Mouse (Mus musculus) embryonic facial prominence, embryonic 15.5 days (tissue): Measurements from ENCODE around the gene Sema4b. TPM values are rescaled to one million over a fixed set of nuclear protein-coding genes. Genes with fewer than 3 reads are reported as not detected.
A peak's percentile ranks its signal among the peaks of the same experiment; 100 is the strongest.

ENCODE experiments used
- ATAC-seq: fragments of 200-750 bp; cut with Nextera tagmentation; 2 replicates; pipeline ENCODE4 v1.8.0; 2017; ENCODE audit warnings: low read depth, moderate TSS enrichment; ENCODE audit not compliant: insufficient number of reproducible peaks, low FRiP score, low TSS enrichment
- H3K27ac ChIP-seq: fragments of 300-500 bp; sonication (generic); replicated peaks from 2 replicates; pipeline ENCODE4 v1.5.1; 2015; ENCODE audit warnings: mild to moderate bottlenecking, inconsistent platforms
- H3K27me3 ChIP-seq: fragments of 300-500 bp; sonication (generic); 2 replicates; pipeline ENCODE4 v1.6.1; 2015; ENCODE audit warnings: inconsistent platforms
- H3K36me3 ChIP-seq: fragments of 300-500 bp; sonication (generic); 2 replicates; pipeline ENCODE4 v1.6.1; 2015; ENCODE audit warnings: mild to moderate bottlenecking, inconsistent platforms
- H3K4me1 ChIP-seq: fragments of 300-500 bp; sonication (generic); 2 replicates; pipeline ENCODE4 v1.6.1; 2015; ENCODE audit warnings: inconsistent platforms
- H3K4me2 ChIP-seq: fragments of 300-500 bp; sonication (generic); replicated peaks from 2 replicates; pipeline ENCODE4 v1.6.1; 2015; ENCODE audit warnings: mild to moderate bottlenecking, inconsistent platforms
- H3K4me3 ChIP-seq: fragments of 300-500 bp; sonication (generic); replicated peaks from 2 replicates; pipeline ENCODE4 v1.5.1; 2015; ENCODE audit warnings: mild to moderate bottlenecking, inconsistent platforms
- H3K9ac ChIP-seq: fragments of 300-500 bp; sonication (generic); 2 replicates; pipeline ENCODE4 v1.6.1; 2015; ENCODE audit warnings: inconsistent platforms
- H3K9me3 ChIP-seq: fragments of 300-500 bp; sonication (generic); replicated peaks from 2 replicates; pipeline ENCODE4 v1.6.1; 2016; ENCODE audit warnings: inconsistent platforms
- whole genome bisulfite sequencing: fragments of 180-500 bp; shearing (Covaris S2); methylation state at CpG from one replicate; pipeline ENCODE4 v1.1.7; 2015; 5-methylcytosine and 5-hydroxymethylcytosine counted together
- polyA plus RNA-seq: library from polyadenylated mRNA; unstranded; fragments of >200 nt; fragmentation: Nextera tagmentation; extraction: Ambion mirVana; gene quantifications from 2 replicates; pipeline ENCODE4 v1.2.1, GENCODE M21; 2015

The Sema4b gene
- polyA plus RNA-seq, 1 experiment from 2014 or later = 25.2 TPM

DNA sequence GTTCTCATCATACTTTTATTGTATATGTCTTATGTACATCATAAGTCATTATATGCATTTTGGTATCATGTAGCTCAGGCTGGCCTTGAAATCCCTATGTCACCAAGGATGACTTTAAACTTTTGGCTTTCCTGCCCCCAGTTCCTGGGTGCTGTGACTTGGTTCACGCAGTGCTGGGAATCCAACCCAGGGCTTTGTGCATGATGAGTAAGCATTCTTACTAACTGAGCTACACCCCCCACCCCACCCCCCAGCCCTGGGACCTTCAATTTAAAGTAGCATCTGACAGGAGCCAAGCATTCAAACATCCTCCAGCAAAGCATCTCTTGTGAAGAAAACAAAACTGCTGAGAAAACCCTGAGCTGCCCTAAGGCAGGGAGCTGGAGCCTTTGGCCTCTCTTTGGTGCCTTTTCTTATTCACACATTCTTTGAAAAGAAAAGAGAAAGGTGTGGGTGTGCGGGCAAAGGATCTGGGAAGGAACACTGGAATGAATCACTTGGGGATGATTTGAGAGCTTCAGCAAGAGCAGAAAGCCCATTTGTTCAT is 2.0 kb downstream of the Sema4b start:
- no peak for ATAC-seq
- Histone ChIP-seq H3K4me3 (no peak overlapping the region), H3K27ac (peak overlapping the region; percentile 70), H3K27me3 (no peaks in the 10 kb centered on the region), H3K4me2 (peak overlapping the region; percentile 1; the same call in 1 of the 2 replicates), H3K9ac (no peak overlapping the region), H3K4me1 (peaks cover 65% of the 10 kb centered on the region), H3K9me3 (no peaks in the 10 kb centered on the region), H3K36me3 (no peaks in the 10 kb centered on the region)
- 66% methylated on average over 2 of the region's 2 CpGs for whole genome bisulfite sequencing

- no peaks in the 10 kb centered on the region for H3K36me3 ChIP-seq
- H3K27me3 ChIP-seq = no peaks in the 10 kb centered on the region
- H3K9me3 ChIP-seq = no peaks in the 10 kb centered on the region
- H3K27ac ChIP-seq = peak overlapping the region; percentile 70
- peak overlapping the region; percentile 1; the same call in 1 of the 2 replicates for H3K4me2 ChIP-seq
- no peak for ATAC-seq
- H3K9ac ChIP-seq = no peak overlapping the region
- peaks cover 72% of the 10 kb centered on the region for H3K4me1 ChIP-seq
- 35% methylated on average over 11 of the region's 11 CpGs for WGBS
- H3K4me3 ChIP-seq = no peak overlapping the region
Measured at GRCm38 (mm10) chr7:80189147-80189933, 2.7 kb downstream of the Sema4b start.

DNA sequence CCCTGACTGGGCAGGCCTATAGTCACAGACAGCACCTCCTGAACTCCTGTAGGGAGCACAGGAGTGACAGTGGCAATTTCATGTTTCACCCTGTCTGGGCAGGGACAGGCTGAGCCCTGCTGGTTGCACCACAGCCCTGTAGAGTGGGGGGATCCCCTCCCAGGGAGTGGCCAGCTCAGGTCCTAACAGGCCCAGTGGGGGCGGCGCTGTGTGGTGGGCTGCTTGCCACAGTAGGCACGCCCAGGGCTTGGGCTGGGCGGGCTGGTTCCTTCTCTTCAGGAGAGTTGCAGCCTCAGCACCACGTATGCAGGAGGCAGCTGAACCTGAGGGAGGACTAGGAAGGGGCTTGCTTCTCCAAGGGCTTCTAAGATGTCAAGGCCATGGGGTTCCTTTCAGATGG is 4.8 kb downstream of the Sema4b start:
- Histone ChIP-seq H3K4me1 (peaks cover 70% of the 10 kb centered on the region), H3K9ac (no peak overlapping the region)
- WGBS = 47% methylated on average over 5 of the region's 5 CpGs

GRCm38 (mm10) chr7:80192226-80193061 is 5.8 kb downstream of the Sema4b start:
- Histone ChIP-seq H3K27me3 (no peaks in the 10 kb centered on the region), H3K9ac (0 out of 2 replicates have a peak overlapping the region, but pooled peaks have one; percentile 1), H3K36me3 (no peaks in the 10 kb centered on the region), H3K27ac (peak overlapping the region; percentile 93), H3K4me3 (peak overlapping the region; percentile 27), H3K4me2 (peak overlapping the region; percentile 50), H3K9me3 (no peaks in the 10 kb centered on the region), H3K4me1 (peaks cover 64% of the 10 kb centered on the region)
- peak; percentile 86 for ATAC-seq
- WGBS = 5% methylated on average over 16 of the region's 16 CpGs

More for the DNA sequence above, 4.8 kb downstream of the Sema4b start:
- Histone ChIP-seq H3K27ac (peak overlapping the region; percentile 93), H3K9me3 (no peaks in the 10 kb centered on the region), H3K4me3 (no peak overlapping the region), H3K36me3 (no peaks in the 10 kb centered on the region), H3K27me3 (no peaks in the 10 kb centered on the region), H3K4me2 (peak overlapping the region; percentile 50)
- peak; percentile 74 for ATAC-seq

DNA sequence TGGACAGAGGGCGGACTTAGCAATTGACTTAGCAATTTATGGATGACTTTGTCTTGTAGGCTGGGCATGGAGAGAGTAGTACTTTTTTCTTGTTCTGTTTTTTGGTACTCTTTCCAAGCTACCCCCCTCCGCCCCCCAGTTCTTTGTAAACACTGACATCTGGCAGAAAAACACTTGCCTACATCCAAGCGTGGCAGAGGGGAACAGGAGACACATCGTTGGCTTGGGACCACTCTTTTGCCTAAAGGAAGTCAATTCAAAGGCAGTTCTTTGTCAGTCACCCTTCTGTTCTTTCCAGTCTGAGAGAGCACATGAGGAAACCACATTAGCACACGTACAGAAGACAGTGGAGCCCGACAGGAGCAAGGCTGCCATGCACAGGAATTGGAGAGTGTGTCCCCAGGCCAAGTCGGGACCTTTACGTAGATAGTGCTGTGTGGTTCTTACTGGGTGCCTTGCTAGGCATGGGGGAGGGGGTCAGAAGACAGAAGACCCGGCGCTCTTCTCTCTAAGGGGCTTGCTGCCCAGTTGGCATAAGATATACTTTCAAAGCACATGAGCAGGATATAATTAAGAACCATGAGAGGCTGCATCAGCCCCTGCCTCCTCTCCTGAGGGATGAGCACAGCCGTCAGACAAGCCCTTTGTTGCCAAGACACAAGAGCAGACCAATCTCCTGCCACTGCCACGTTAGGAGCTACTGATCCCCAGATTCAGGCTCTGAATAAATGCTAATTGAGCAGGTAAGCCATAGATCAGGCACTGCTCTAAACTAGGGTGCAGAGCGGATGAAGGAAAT is 7.5 kb downstream of the Sema4b start:
- Histone ChIP-seq H3K9me3 (no peaks in the 10 kb centered on the region), H3K36me3 (no peaks in the 10 kb centered on the region), H3K27ac (peak overlapping the region; percentile 80), H3K4me1 (peaks cover 62% of the 10 kb centered on the region), H3K4me2 (no peak overlapping the region), H3K4me3 (no peak overlapping the region), H3K27me3 (no peaks in the 10 kb centered on the region), H3K9ac (no peak overlapping the region)
- no peak for ATAC-seq
- 44% methylated on average over 13 of the region's 13 CpGs for WGBS

DNA sequence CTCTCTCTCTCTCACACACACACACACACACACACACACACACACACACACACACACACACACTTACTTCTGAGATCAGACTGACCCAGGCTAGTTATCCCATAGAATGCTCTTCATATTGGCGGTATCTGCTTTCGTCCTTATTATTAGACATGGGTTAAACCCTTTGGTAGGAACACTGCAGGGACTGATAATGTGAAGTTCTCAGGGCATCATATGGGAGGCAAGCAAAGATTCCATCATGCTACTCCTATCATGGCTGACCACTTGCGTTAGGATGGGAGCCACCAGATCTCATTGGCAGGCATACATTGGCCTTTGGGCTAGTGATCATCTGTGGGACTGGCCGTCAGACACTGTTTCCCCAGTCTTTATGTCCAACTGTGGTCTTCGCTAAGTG is 8.5 kb downstream of the Sema4b start:
- peaks cover 66% of the 10 kb centered on the region for H3K4me1 ChIP-seq

GRCm38 (mm10) chr7:80195576-80196263 is 9.1 kb downstream of the Sema4b start:
- Histone ChIP-seq H3K27me3 (no peaks in the 10 kb centered on the region), H3K4me3 (no peak overlapping the region), H3K4me1 (peaks cover 68% of the 10 kb centered on the region), H3K4me2 (no peak overlapping the region), H3K27ac (no peak overlapping the region), H3K36me3 (no peaks in the 10 kb centered on the region), H3K9ac (no peak overlapping the region), H3K9me3 (no peaks in the 10 kb centered on the region)
- WGBS = 82% methylated on average over 10 of the region's 11 CpGs
- ATAC-seq = no peak

More for the DNA sequence above, 8.5 kb downstream of the Sema4b start:
- 93% methylated on average over 5 of the region's 5 CpGs for WGBS
- H3K4me3 ChIP-seq = no peak overlapping the region
- no peaks in the 10 kb centered on the region for H3K27me3 ChIP-seq
- no peak overlapping the region for H3K4me2 ChIP-seq
- no peaks in the 10 kb centered on the region for H3K9me3 ChIP-seq
- no peaks in the 10 kb centered on the region for H3K36me3 ChIP-seq
- no peak for ATAC-seq
- no peak overlapping the region for H3K27ac ChIP-seq
- H3K9ac ChIP-seq = no peak overlapping the region

- H3K36me3 ChIP-seq = 0 out of 2 replicates have a peak, but pooled peaks cover 3% of the 10 kb centered on the region
- H3K27ac ChIP-seq = peak overlapping the region; percentile 97
- H3K4me3 ChIP-seq = peak overlapping the region; percentile 78
- H3K4me2 ChIP-seq = peak overlapping the region; percentile 80
- H3K9me3 ChIP-seq = no peaks in the 10 kb centered on the region
- no peaks in the 10 kb centered on the region for H3K27me3 ChIP-seq
- H3K4me1 ChIP-seq = peaks cover 67% of the 10 kb centered on the region
- ATAC-seq = no peak
- 13% methylated on average over 4 of the region's 4 CpGs for WGBS
- H3K9ac ChIP-seq = no peak overlapping the region; the same call in 1 of the 2 replicates
Measured at GRCm38 (mm10) chr7:80197371-80197770, 10.7 kb downstream of the Sema4b start.

- WGBS = under 1% methylated on average over 69 of the region's 74 CpGs
- no peaks in the 10 kb centered on the region for H3K9me3 ChIP-seq
Measured at GRCm38 (mm10) chr7:80197941-80198778, 11.5 kb downstream of the Sema4b start.

More at GRCm38 (mm10) chr7:80197941-80198778, 11.5 kb downstream of the Sema4b start:
- peak overlapping the region; percentile 78 for H3K4me3 ChIP-seq
- 0 out of 2 replicates have a peak, but pooled peaks cover 3% of the 10 kb centered on the region for H3K36me3 ChIP-seq
- H3K27me3 ChIP-seq = no peaks in the 10 kb centered on the region
- H3K4me1 ChIP-seq = peaks cover 67% of the 10 kb centered on the region
- H3K27ac ChIP-seq = peak overlapping the region; percentile 97
- peak; percentile 91 for ATAC-seq
- H3K9ac ChIP-seq = peak overlapping the region; percentile 82
- peak overlapping the region; percentile 80 for H3K4me2 ChIP-seq
